Mouse (Mus musculus) spleen, adult 12 weeks (tissue): ENCODE measurements at regions not wholly inside any gene's neighbourhood (a gene's known extent, or its start where the extent isn't known, plus 50 kb on each side); places are given as distances from the start of the nearest gene placed in this dataset.

Experiments used
- DNase-seq: peaks from one replicate; pipeline ENCODE4 v3.0.0; 2022; ENCODE audit warnings: low spot score

DNA sequence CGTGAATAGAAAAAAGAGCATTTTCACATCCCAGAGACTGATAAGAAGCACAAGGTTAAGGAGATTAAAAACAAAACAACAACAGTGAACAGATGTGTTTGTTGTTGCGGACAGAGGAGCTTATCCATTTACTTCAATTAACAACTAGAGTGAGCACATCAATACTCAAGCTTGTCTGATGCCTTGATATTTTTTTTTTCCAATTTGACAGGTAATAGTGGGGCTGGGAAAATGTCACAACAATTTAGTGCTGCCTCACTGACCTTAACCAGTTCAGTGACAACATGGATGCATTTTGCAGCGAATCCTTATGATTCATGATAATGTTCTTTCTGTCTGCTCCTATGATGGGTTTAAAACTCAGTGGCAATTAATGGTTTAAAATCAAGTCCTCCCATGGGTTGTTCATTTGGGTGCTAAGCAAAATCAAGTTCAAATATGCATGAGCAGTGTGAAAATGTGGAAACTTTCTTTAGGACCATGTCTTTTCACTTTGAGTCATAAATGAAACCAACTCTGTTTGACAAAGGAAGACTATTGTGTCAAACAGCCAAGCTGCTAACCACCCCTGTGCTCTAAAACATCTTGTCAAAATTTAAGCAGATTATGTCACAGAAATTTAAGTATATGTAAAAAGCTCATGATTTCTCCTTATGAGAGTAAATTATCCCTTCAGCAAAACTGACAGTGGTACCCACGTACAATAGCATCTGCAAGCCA is 641.0 kb downstream of the Car8 start:
- DNase-seq = no peak

DNA sequence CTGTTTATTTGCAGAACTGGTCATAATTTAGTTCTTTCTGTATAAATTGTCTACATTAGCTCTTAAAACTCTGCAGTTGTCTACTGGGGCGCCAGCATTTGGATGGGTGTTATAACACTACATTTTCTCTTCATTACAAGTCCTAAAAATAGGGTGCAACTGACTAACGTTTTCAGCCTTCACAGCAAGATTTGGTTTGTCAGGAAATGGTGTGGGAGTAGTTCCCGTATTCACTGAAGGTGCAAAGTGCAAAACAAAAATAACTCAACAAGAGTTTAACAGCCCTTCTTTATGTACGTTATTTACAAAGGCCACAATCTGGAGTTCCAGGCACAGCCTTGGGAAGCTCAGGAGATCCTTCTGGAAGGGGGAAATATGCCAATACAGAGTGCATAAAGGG is 642.7 kb downstream of the Car8 start:
- no peak for DNase-seq

DNA sequence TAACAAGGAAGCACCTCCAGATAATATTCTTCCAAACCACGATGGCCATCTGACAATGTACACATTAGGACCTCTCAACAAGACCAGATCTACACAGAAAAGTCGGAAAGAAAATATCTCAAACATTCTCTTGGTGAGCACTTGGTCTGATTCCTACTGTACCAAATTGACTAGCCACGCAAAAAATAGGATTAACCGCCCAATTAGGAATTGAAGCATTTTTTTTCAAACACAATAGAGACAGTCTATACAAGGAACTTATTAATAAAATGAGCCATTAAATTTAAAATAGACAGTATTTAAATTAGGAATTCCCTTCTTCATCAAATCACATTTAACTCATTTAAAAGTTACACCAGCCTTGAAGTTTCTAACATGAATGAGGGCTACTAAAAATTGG is 655.0 kb downstream of the Car8 start:
- no peak for DNase-seq

DNA sequence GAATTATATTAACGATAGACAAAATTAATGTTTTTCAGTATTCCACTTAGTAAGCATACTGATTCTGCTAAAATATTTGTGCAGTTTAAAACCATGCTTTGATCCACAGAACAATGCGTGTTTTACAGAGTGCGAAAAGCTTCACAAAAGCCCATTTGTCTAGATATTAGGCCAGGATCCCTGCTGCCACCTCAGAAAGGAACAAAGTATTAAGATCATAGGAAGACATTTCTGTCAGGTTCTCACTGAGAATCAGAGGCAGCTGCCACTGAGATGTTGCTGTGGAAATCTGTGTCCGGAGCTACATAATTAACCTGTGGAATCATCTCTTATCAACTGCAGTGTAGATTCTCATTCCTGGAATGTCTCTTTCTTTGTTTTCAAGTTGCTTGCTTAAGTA is 656.9 kb downstream of the Car8 start:
- no peak for DNase-seq

DNA sequence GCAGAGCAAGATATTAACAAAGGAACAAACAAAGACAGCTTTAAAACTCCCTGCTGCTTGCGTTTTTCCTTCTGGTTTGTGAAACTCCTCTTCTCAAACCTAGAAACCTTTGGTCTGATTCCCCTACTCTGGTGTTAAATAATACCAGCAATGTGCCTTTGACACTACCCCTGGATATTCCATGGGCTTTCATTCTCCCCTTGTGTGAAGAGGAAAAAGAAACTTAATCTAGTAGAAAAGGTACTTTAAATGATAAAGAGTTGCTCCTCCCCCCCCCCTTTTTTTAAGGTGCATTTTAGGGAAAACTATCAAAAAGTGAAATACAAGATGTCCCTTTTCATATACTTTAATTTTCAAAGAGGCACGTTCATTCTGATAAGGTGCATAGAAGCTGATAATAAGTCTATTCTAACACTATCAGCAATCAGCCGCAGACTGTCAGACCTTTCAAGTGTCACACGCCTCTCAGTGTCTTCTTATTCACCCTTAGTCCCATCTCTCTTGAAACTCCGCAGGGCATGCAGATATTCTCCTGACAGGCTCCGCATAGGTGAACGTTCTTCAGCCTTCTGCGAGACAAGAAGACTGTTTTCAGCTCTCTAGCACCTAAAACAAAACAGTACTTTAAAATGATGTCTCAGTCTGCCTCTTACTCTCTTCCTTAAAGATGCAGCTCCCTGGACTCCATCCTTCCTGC is 657.5 kb downstream of the Car8 start:
- no peak for DNase-seq

DNA sequence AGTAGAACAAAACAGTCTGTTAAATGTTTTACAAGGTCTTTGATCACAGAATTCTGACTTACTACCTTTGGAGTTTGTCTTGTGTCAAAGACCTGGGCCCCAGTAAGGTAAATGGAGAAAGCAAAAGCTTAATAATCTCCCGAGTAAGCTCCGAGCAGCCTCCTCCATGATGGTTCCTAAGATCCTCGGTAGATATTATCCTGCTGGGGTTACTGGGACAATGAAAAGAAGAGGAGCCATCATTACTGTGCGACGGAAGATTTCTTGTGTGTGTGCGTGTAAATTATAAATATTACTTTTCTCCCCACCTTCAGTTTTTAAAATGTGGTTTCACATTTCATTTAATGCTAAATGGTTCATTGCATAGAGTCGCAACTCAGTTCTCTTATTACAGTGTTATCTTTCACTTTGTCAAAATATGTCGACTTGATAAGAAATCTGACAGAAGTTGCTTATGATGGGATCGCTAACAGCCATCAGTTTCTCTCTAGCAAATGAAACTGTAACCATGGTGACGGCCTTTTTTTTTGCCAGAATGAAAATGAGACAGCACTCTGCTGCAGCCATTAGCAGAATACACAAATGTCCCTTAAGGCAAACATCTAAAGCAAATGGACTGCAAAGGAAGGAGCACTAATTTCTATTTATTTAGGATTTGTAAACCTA is 658.2 kb downstream of the Car8 start:
- DNase-seq = no peak

DNA sequence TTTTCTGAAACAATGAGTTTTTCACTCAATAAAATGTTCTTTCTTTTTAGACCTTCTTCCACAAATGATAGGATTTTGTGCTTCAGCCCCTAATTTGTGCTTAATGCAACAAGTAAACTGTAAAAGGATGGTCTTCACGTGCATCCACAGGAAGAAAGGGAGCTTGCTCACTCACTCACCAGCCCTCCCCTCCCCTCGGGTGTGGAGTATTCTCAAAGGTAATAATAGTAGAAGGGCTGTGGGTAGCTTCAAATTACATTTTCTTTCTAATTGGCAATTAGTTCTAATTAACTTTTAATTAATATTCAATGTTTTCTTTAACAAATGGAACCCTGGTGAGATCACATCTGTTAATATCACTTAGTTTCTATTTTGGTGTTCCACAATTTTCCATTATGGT is 664.8 kb downstream of the Car8 start:
- no peak for DNase-seq

DNA sequence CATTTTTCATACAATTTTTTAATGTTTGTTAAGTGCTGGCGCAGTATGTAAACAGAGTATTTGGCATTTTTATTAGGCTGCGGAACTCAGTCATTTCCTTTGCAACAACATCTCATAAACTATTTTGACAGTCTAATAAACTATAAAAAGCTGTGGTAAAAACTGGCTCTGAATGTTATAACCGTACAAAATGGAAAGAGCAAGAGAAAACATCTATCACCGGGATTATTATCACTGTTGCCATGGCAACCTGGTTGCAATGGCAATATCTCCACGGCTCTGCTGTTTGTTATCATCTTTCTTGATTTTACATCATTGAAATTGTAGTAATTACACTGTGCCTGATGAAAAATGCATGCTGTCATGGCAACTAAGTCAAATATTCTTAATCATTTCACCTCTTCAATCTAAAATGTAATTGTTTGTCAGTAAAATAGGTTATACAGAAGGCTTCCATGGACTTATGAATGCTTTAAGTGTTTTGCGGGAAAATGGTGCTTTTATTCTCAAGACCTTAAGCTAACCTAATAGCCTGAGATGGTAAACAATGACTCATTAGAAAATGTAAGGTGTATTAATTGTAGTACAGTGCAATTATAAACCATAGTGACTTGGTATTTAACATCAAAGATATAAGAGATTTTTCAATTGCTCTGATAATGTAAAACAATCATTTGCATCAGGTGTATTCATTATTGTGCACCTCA is 671.0 kb downstream of the Car8 start:
- DNase-seq = no peak

DNA sequence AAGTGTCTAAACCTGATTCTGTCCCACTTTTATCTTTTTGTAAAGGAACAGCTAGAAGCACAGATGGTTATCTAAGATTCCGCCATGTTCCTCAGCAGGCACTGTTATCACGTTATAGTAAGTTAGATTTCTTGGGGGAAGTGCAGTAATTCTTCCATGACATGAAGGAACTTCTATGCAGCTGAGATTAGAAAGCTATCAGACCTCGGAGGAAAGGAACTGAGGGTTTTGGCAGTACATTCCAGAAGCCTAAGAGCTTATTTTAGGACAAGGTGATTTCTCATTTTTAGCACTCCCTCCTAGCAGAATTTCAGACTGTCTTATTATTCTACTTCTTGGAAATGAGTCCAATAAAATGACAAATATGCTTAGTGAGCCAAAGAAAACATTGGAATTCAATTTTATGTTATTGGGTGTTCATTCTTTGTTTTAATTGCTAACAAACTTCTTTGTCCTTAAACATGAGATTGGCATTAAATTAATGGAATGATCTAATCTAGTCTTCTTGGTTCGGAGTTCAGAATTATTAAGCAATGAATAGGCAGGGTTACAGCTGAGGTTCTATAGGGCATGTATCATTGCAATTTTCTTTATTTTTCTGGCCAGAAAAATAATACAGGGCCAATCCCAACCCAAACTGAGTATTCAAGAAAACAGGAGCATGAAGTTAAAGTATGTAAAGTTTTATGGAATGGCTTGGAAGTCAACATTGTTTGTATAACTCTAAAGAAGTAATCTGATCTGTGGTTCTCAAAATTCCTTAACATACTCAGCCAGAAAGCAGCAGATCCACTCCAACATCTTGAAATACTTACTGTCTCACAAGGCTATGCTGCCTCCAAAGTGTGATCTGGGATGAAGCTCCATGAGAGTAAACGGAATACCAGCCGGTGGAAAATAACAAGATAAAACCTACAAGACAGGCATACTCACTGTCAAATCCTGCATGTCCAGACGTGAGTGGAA is 678.7 kb downstream of the Car8 start:
- no peak for DNase-seq

DNA sequence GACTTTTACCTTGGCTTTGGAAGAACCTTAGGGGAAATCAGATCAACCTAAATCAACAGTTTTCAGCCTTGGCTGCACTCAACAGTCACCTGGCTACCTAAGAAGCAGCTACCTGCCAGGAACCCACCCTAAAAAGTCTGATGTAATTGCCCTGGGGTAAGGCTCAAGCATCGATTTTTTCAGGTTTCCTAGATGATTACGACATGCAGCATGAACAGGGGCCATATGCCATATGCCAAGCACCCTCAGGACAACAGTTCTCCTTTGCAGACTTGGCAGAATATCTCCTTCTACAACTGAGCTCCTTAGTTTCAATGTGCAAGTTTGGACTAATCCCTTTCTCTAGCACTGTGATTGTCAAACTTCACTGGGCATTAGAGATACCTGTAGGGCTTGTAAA is 680.1 kb downstream of the Car8 start:
- DNase-seq = no peak

DNA sequence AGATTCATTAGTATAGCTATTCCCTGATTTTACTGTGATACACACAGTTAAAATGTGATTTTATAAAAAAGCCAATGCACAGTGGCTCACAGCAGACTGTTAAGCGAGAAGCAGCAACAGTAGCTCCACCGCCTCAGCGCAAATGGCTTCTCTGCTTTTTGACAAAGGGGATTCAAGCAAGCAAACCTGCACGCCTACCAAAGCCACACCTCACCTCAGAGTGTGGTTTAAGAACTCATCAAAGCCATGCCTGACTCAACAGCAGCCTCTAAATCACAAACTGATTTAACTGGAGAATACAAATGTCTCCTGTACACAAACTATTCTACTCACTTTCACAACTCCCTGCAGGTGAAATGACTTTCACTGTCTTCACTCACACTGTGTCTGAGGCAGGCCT is 704.5 kb downstream of the Car8 start:
- DNase-seq = no peak

DNA sequence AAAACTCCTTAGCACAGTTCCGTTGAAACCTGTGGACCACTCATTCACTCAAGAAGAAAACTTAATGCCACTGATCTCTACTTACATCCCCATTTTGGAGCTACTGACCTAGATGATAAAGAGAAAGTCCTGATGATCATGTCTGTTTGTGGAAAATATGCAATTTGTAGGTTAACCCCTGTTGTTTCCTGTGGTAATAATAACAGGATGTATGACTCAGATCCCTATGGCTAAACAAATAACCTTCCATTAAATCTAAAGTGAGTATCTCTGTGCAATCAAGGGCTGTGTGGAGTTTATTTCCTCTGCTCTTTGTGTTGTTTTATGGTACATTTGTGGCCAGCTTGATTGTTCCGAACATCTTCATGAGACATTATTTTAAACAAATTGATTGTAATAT is 711.1 kb downstream of the Car8 start:
- DNase-seq = no peak

DNA sequence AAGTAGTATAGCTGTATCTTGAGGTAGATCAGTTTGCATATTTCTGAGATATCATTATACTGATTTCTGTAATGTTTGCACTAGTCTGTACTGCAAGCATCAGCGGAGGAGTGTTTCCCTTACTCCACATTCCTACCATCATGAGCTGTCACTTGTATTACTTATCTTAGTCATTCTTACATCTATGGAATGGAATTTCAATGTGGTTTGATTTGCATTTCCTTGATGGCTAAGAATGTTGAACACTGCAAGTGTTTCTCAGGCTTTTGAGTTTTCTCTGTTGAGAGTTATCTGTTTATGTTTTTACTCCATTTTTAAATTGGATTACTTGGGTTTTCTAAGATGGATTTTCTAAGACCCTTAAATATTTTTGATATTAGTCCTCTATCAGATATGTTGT is 725.8 kb downstream of the Car8 start:
- DNase-seq = no peak

DNA sequence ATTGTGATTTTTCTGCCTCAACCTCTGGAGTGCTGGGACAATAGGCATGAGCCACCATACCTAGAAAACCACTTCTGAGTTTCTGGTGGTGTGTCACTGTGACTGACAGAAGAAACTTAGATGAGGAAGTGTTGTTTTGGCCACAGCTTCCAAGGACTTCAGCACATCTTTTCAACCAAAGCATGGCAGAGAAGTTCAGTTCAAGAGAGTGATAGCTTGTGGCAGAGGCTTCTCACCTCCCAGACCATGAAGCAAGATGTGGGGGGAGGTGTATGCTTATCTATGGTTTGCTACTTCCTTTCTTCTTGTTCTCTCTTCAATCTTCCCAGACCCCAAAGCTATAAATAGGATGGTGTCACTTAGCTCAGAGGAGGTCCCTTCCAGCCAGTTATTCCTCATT is 753.3 kb downstream of the Car8 start:
- no peak for DNase-seq

DNA sequence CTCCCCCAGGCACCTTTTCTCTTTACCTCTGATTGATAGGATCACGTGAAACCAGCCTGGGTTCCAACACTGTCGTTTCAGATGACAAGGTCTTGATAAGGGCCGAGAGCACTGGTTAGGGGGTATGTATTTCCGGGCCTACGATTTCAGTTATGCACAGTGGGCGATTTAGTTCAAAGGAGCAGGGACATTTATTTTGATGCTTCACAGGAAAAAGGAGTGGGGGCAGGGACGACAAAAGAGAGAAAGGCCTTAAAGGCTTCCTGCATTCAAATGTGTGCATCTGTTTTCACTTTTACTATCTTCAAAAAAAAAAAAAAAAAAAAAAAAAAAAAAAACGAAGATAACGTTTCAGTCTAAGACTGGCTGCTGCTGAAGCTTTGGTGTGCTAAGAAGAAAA is 783.7 kb downstream of the Car8 start:
- DNase-seq = peak; percentile 3

DNA sequence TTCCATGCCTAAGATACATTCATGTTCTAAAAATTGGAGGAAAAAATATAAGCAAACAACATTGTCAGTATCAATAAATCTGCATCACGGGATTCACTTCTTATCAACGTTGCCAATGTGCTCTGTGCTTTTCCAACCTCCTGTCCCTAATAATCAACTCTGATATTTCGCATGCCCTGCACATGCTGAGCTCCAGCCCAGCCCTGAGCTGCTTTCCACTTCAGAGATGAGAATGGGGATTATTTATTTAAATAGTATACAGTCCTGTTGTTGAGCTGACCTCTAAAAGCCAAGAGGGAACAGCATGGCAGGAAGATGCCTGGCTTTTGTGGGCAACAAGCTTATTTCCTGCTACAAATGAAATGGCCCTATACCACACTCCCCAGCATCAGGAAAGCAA is 786.2 kb downstream of the Car8 start:
- no peak for DNase-seq

DNA sequence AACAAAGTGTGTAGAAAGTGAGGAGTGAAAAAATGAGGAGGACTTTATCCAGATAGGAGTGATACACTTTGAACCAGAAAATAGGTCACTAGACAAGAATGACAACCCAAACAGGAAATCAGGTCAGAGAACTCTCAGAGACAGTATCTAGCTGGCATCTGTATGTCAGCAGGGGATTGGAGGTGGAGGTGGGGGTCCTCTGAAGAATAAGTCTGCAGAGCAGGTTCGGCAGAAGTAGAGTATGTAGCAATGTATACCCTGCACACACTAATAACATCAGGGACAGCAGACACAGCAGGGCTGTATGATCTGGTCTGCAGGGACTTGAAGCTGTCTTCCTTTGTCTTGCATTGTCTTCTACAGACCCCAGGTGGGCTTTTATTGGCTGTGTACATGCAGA is 787.9 kb downstream of the Car8 start:
- DNase-seq = no peak

DNA sequence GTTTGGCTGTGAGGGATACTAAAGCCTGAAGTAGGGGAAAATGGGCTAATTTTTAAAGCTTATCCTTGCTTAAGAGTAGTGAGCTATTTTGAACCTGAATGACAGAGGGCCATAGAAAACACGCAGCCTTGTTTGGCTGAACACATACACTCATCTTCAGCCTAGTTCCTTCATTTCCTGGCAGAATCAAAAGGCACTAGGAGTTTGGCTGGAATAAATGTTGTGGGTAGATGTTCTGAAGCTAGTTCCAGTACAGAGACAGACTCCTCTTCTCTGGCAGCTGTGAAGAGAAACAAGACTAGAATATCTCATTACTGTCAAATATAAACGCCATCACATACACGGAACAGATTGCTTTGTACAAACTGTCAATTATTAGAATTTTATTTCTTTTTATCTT is 809.5 kb downstream of the Car8 start:
- no peak for DNase-seq

DNA sequence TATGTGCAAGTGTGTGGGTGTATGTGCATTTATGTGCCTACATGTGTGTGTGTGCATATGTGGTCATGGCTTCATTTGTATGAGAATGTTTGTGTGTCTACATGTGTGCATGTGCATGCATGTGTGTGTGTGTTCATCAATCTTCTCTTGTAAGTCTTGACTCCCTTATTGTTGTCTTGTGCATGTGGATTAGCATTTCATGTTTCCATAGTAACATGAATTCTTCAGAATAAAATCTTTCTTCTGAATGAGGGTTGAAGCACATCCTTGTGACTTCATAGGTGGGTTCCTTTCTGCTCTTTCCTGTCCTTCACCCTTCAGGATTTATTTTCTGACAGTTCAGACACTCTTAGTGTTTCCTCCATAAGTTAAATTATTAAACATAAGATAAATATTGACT is 814.8 kb downstream of the Car8 start:
- DNase-seq = no peak

DNA sequence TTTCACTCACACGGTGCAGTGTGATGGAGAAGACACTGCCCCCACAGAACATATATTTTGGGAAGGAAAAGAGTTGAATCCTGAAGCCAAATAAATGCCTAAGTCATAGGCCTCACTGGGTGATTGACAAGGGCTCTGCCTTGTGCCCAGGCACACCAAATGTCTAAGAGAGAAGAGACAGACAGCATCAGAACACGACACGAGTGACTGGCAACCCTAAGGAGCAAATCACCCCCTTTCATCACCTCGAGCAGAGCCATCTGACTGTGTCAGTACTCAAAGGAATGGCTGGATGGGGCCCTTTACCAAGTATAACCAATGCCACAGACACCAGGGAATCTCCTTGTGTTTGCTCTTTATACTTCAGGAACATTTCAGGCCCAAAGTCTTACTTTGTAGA is 815.6 kb downstream of the Car8 start:
- no peak for DNase-seq

DNA sequence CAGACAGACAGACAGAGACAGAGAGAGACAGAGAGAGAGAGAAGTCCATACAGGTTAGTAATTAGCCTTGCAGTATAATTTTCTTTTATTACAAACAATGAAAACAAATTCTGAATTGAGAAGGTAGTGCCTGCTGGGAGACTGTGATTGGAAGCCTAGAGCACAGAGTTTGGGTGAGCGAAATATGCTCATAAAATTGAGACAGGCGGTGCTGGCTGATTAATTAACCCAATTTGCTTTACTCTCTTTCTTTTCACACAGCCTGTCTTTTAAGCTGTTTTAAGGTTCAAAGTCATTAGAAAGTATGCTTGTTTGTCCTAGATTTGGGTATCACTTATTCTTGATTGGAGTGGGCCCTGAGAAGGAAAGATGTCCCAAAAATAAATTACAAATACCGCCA is 816.1 kb downstream of the Car8 start:
- DNase-seq = no peak

DNA sequence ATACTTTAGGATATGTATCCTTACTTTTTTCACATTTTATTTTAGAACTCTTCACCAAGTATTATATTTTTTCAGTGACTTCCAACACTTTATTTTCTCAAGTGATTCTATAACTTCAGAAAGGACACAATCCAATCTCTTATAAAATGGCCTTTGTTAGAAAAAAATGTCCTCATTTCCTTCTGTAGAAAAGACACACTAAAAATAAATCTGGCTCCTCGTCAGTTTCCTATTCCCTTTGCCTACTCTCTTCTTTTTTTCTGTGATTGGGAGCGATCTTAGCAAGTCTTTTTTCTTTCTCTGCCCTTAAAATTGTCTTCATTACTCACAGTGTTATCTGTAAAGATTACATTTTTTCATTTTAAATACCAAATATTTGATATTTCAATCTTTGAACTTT is 824.5 kb downstream of the Car8 start:
- no peak for DNase-seq
